Mouse (Mus musculus) midbrain, embryonic 14.5 days (tissue): ENCODE data around the gene Zfp358. TPM values are rescaled to one million over a fixed set of nuclear protein-coding genes. Genes with fewer than 3 reads are reported as not detected.

Experiments
- ATAC-seq: fragments of 200-750 bp; cut with Nextera tagmentation; 2 replicates; pipeline ENCODE4 v1.8.0; 2017; ENCODE audit warnings: moderate number of reproducible peaks, moderate library complexity; ENCODE audit not compliant: low FRiP score, low TSS enrichment
- DNase-seq: peaks from one replicate; pipeline ENCODE4 v3.0.0-alpha.2; 2015
- H3K27ac ChIP-seq: fragments of 300-500 bp; sonication (generic); replicated peaks from 2 replicates; pipeline ENCODE4 v1.5.1; 2014; ENCODE audit warnings: mild to moderate bottlenecking, low read depth, low read length, moderate library complexity
- H3K27me3 ChIP-seq: fragments of 300-500 bp; sonication (generic); 2 replicates; pipeline ENCODE4 v1.6.1; 2014; ENCODE audit warnings: low read length, control low read depth, mixed read lengths; ENCODE audit not compliant: control insufficient read depth, insufficient read depth
- H3K36me3 ChIP-seq: fragments of 300-500 bp; sonication (generic); 2 replicates; pipeline ENCODE4 v1.6.1; 2014; ENCODE audit warnings: low read length, control low read depth; ENCODE audit not compliant: control insufficient read depth, insufficient read depth
- H3K4me1 ChIP-seq: fragments of 300-500 bp; sonication (generic); 2 replicates; pipeline ENCODE4 v1.6.1; 2014; ENCODE audit warnings: mild to moderate bottlenecking, antibody characterized with exemption, low read length, control low read depth; ENCODE audit not compliant: control insufficient read depth, insufficient read depth
- H3K4me2 ChIP-seq: fragments of 300-500 bp; sonication (generic); 2 replicates; pipeline ENCODE4 v1.6.1; 2014; ENCODE audit warnings: mild to moderate bottlenecking, low read length, moderate library complexity
- H3K4me3 ChIP-seq: fragments of 300-500 bp; sonication (generic); replicated peaks from 2 replicates; pipeline ENCODE4 v1.5.1; 2014; ENCODE audit warnings: low read depth, low read length
- H3K9ac ChIP-seq: fragments of 300-500 bp; sonication (generic); replicated peaks from 2 replicates; pipeline ENCODE4 v1.6.1; 2014; ENCODE audit warnings: mild to moderate bottlenecking, low read length, moderate library complexity
- H3K9me3 ChIP-seq: fragments of 300-500 bp; sonication (generic); 2 replicates; pipeline ENCODE4 v1.6.1; 2016; ENCODE audit warnings: low read length, control low read depth, mixed read lengths; ENCODE audit not compliant: control insufficient read depth
- WGBS: fragments of 180-500 bp; shearing (Covaris S2); extraction: QIAGEN DNeasy Blood & Tissue Kit; methylation state at CpG from one replicate; pipeline ENCODE4 v1.1.7; 2014; 5-methylcytosine and 5-hydroxymethylcytosine counted together
- polyA plus RNA-seq: library from polyadenylated mRNA; unstranded; fragments of >200 nt; fragmentation: Nextera tagmentation; extraction: Ambion mirVana; gene quantifications from 2 replicates; pipeline ENCODE4 v1.2.1, GENCODE M21; 2014

Zfp358 gene
- 53.0 and 80.8 TPM in 2 replicates for polyA plus RNA-seq

DNA sequence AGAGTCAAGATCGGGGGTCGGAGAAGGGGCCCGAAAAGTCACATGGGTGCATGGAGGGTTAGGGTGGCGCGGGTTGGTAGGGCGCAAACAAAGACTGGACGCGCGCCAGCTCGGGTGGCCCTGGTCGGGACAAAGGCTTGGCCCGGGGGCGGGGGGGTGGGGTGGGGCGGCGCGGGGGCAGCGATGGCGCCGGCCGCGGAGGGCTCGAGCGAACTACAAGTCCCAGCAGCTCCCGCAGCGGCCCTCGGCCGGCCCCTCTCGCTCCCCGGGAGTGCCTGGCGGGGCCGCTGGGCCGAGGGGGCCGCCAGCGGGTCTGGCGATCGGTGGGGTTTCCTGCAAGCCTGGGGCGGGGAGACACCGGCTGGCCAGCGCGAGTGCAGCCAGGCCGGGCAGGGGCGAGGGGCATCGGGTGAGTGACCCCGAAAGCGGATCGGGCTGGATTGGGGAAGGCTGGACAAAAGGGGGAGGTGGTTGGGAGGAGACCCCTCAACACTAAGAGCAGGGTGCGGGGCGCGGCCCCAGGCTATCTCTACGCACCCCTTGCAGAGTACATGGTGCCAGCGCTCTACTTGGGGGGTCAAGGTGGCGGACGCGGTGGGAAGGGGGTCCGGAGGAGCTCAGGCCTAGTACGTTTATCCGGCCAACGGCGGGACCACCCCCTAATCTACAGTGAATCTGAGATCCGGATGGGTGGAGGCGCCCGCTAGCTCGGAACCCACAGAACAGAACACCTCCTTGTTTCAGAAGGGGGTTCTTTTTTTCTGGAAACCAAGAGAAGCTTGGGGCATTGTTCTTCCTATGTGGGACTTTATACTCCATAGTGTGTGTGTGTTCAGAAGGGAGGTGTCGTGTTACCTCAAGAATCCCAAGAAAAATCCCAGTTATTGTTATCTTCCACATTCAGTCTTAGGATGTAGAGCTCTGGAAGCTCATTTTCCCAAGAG, at the start of gene Zfp358:
Gene Zfp358, plus strand, starts transcription at position 238 of the 944 bp plus-strand sequence.
- Histone ChIP-seq H3K4me1 (peaks cover 7% of the 10 kb centered on the region), H3K4me3 (peak within 1 kb of the TSS; percentile 89), H3K9me3 (peaks cover 7% of the 10 kb centered on the region; the same call in 1 of the 2 replicates), H3K27me3 (no peaks in the 10 kb centered on the region), H3K36me3 (peaks cover 28% of the 10 kb centered on the region), H3K4me2 (peak within 1 kb of the TSS; percentile 73), H3K27ac (peak within 1 kb of the TSS; percentile 93), H3K9ac (peak within 1 kb of the TSS; percentile 99)
- DNase-seq (peak; percentile 92), ATAC-seq (peak; percentile 91)
- WGBS = under 1% methylated on average over 56 of the region's 64 CpGs

DNA sequence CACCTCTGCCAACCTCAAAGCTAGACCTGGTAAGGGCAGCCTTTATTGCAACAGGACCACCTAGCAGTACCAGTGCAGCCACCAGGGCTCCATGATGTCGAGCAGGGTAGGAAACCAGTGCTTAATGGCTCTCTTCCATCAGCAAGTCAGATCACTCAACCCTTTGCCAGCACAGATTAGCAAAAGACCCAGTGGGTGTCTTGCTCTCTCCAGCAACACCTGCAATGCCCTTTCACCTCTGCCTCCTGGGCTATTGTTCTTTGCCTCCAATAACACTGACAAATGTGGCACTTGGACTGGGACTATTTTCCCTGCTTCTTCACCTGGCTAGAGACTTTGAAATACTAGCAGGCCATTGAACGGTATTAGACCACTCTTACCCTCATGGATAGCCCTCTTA, 43.7 kb upstream of the Zfp358 start:
- WGBS = 83% methylated on average over 2 of the region's 2 CpGs
- Histone ChIP-seq H3K4me1 (no peaks in the 10 kb centered on the region), H3K27ac (no peak overlapping the region), H3K9ac (no peak overlapping the region), H3K4me3 (no peak overlapping the region), H3K4me2 (no peak overlapping the region), H3K36me3 (peaks cover 76% of the 10 kb centered on the region), H3K27me3 (no peaks in the 10 kb centered on the region), H3K9me3 (no peaks in the 10 kb centered on the region)
- DNase-seq = no peak
- ATAC-seq = no peak

- Histone ChIP-seq H3K36me3 (peaks cover 84% of the 10 kb centered on the region), H3K4me2 (no peak overlapping the region), H3K4me1 (no peaks in the 10 kb centered on the region), H3K27ac (no peak overlapping the region), H3K27me3 (no peaks in the 10 kb centered on the region), H3K9ac (no peak overlapping the region), H3K9me3 (no peaks in the 10 kb centered on the region), H3K4me3 (no peak overlapping the region)
- 33% methylated on average over 5 of the region's 5 CpGs for WGBS
- DNase-seq (peak; percentile 83), ATAC-seq (no peak; the same call in 1 of the 2 replicates)
These were observed 42.3 kb upstream of the Zfp358 start for GRCm38 (mm10) chr8:3450670-3451069.

DNA sequence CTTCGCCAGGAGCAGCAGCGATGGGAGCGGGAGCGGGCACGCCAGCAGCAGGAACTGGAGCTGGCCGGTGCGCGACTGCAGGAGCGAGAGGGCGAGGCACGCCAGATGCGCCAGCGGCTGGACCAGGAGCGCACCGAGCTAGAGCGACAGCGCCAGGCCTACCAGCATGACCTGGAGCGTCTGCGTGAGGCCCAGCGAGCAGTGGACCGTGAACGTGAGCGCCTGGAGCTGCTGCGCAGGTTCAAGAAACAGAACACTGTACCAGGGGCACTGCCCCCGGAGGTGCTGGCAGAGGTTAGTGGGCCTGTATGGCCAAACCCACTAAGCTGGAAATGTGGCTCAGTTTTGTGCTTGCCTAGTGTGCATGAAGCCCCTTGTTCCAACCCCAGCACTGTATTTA, 40.9 kb upstream of the Zfp358 start:
- peaks cover 83% of the 10 kb centered on the region for H3K36me3 ChIP-seq

DNA sequence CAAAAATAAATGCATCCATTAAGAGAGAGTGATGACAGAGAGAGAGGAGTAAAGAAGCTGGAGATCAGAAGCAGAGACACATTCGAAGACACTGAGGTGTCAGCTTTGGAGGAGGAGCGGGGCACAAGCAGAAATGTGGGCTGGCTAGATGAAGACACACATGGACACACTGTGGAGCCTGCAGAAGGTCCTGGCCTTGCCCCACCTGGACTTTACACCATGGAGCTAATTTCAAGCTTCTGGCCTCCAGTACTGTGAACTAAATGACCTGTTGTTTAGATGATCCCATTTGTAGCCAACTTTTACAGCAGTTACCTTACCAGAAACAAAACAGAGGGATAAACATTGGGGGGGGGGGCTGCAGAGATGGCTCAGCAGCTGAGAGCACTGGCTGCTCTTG, 29.7 kb upstream of the Zfp358 start:
- H3K9ac ChIP-seq = no peak overlapping the region
- H3K4me1 ChIP-seq = peaks cover 3% of the 10 kb centered on the region
- H3K4me3 ChIP-seq = no peak overlapping the region
- peaks cover 8% of the 10 kb centered on the region; the same call in 1 of the 2 replicates for H3K36me3 ChIP-seq
- H3K27me3 ChIP-seq = no peaks in the 10 kb centered on the region
- H3K9me3 ChIP-seq = no peaks in the 10 kb centered on the region
- DNase-seq (no peak), ATAC-seq (no peak)
- 87% methylated on average over 2 of the region's 2 CpGs for WGBS
- no peak overlapping the region for H3K4me2 ChIP-seq
- H3K27ac ChIP-seq = no peak overlapping the region

More for the DNA sequence above, 40.9 kb upstream of the Zfp358 start:
- Histone ChIP-seq H3K4me3 (no peak overlapping the region), H3K4me2 (no peak overlapping the region), H3K9ac (no peak overlapping the region), H3K27ac (no peak overlapping the region), H3K4me1 (no peaks in the 10 kb centered on the region), H3K27me3 (no peaks in the 10 kb centered on the region), H3K9me3 (no peaks in the 10 kb centered on the region)
- DNase-seq (no peak), ATAC-seq (no peak)
- 96% methylated on average over 25 of the region's 25 CpGs for WGBS

GRCm38 (mm10) chr8:3464309-3464708, 28.6 kb upstream of the Zfp358 start:
- H3K36me3 ChIP-seq = 0 out of 2 replicates have a peak, but pooled peaks cover 3% of the 10 kb centered on the region
- H3K9ac ChIP-seq = no peak overlapping the region
- H3K9me3 ChIP-seq = no peaks in the 10 kb centered on the region
- DNase-seq = peak; percentile 58
- ATAC-seq = no peak
- no peaks in the 10 kb centered on the region for H3K27me3 ChIP-seq
- no peak overlapping the region for H3K27ac ChIP-seq
- peaks cover 4% of the 10 kb centered on the region for H3K4me1 ChIP-seq
- H3K4me2 ChIP-seq = no peak overlapping the region
- WGBS = 54% methylated on average over 5 of the region's 5 CpGs
- no peak overlapping the region for H3K4me3 ChIP-seq

- peak within 1 kb of the TSS; percentile 43 for H3K4me3 ChIP-seq
- ATAC-seq (peak; percentile 93), DNase-seq (peak; percentile 99)
- H3K36me3 ChIP-seq = no peaks in the 10 kb centered on the region
- H3K9me3 ChIP-seq = no peaks in the 10 kb centered on the region
- H3K27ac ChIP-seq = peak within 1 kb of the TSS; percentile 90
- H3K4me2 ChIP-seq = peak within 1 kb of the TSS; percentile 68
- WGBS = 7% methylated on average over 32 of the region's 32 CpGs
- H3K4me1 ChIP-seq = peaks cover 4% of the 10 kb centered on the region
- no peaks in the 10 kb centered on the region for H3K27me3 ChIP-seq
- H3K9ac ChIP-seq = peak within 1 kb of the TSS; percentile 62
These were observed 25.7 kb upstream of the Zfp358 start, which contains the start of gene Pex11g for GRCm38 (mm10) chr8:3467006-3467885. Gene Pex11g (minus strand): TSS chr8:3467680.

- H3K4me3 ChIP-seq = peak overlapping the region; percentile 43
- no peaks in the 10 kb centered on the region for H3K27me3 ChIP-seq
- peak; percentile 1; the same call in 1 of the 2 replicates for ATAC-seq
- WGBS = 46% methylated on average over 9 of the region's 9 CpGs
- peak overlapping the region; percentile 62; the same call in 1 of the 2 replicates for H3K9ac ChIP-seq
- H3K4me1 ChIP-seq = peaks cover 4% of the 10 kb centered on the region
- H3K9me3 ChIP-seq = no peaks in the 10 kb centered on the region
- DNase-seq = peak; percentile 43
- H3K4me2 ChIP-seq = peak overlapping the region; percentile 68
- no peaks in the 10 kb centered on the region for H3K36me3 ChIP-seq
- H3K27ac ChIP-seq = peak overlapping the region; percentile 90
These were observed 24.9 kb upstream of the Zfp358 start for GRCm38 (mm10) chr8:3467886-3468545.
